Mouse (Mus musculus): ENCODE measurements around the gene Psip1. TPM values are rescaled to one million over a fixed set of nuclear protein-coding genes. Genes with fewer than 3 reads are reported as not detected.

Gene Psip1
- total and polyA plus RNA-seq, 3 experiments, result 54.0 to 161 (median 68.1) TPM

DNA sequence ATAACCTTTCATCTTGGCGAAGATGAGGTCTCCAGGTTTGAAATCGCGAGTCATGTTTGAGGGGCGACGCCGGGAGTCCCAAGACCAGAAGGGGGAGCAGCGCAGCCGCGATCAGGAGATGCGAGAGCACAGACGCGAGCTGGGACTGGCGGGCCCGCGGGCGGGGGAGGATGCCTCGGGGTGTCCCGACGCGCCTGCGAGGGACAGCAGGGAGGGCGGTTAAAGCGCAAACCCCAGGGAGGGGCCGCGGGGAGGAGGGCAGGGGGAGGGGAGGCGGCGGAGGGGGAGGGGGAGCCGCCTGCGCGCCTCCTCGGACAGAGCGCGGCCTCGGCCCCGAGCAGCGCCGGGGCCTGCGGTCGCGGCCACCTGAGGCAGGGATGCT, 533 bp downstream of the Psip1 start (continued):
- TF ChIP-seq CTCF (IDR thresholded peaks at IDR 0.05 in 2 of 3, conservative IDR thresholded peaks at IDR 0.05 in 1 of 3; ENCODE audit: control insufficient read depth in 1 of 3, insufficient read depth in 1 of 3, low read depth in 2 of 3, low read length in 3 of 3, poor library complexity in 1 of 3, severe bottlenecking in 1 of 3) (peak in 2 of 3 experiments; percentile 58 to 62; a peak in 4 of 6 replicates), ZC3H11A (IDR thresholded peaks at IDR 0.05; ENCODE audit: low read depth, low read length) (no peak), RAD21 (IDR thresholded peaks at IDR 0.05; ENCODE audit: low read depth, low read length) (peak; percentile 16), POLR2AphosphoS5 (IDR thresholded peaks at IDR 0.05; ENCODE audit: borderline replicate concordance, low read depth, low read length) (no peak), GABPA (IDR thresholded peaks at IDR 0.05; ENCODE audit: low read depth, low read length) (no peak), NELFE (IDR thresholded peaks at IDR 0.05; ENCODE audit: low read depth, low read length) (0 out of 2 replicates have a peak, but pooled peaks have one; percentile 24), SIN3A (IDR thresholded peaks at IDR 0.05; ENCODE audit: low read length) (0 out of 2 replicates have a peak, but pooled peaks have one; percentile 53), EP300 (IDR thresholded peaks at IDR 0.05; ENCODE audit: low read depth in 1 of 2, low read length in 2 of 2) (peak in 1 of 2 experiments; percentile 35; a peak in 1 of 4 replicates), MAX (IDR thresholded peaks at IDR 0.05; ENCODE audit: low read length) (no peak), NRF1 (IDR thresholded peaks at IDR 0.05; ENCODE audit: insufficient read depth, low read depth, low read length, poor library complexity, severe bottlenecking) (peak; percentile 48; the same call in 1 of the 2 replicates)

DNA sequence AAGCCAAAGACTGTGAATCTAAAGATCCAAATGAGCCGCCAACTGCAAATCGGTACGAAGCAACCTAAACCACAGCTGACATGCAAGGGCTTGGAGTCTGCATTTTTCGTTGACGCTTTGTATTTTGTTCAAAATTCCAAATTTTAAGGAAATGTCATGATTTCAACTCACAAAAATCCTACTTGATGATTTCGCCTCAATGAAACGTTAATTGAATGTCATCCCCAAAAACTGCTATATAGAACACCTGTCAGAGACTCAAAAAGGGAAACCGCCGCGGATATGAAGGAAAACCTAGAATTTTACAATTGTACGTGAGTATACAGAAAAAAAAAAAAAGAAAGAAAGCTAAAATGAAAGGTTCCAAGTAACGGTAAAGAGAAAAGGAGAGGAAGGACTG, 1.0 kb downstream of the Psip1 start:
- H3K4me1 ChIP-seq (ENCODE audit: control insufficient read depth in 1 of 2, insufficient read depth in 2 of 2, low read length in 2 of 2), result peaks cover 3 to 6% of the 10 kb centered on the region in 2 experiments

GRCm38 (mm10) chr4:83468208-83468607, 18.1 kb downstream of the Psip1 start:
- no peak overlapping the region for H3K27ac ChIP-seq (ENCODE audit: control insufficient read depth, low read depth, low read length)
- no peaks in the 10 kb centered on the region for H3K27me3 ChIP-seq (ENCODE audit: control insufficient read depth in 1 of 2, insufficient read depth in 2 of 2, low read length in 2 of 2)
- H3K4me3 ChIP-seq (ENCODE audit: control insufficient read depth in 1 of 2, insufficient read depth in 1 of 2, low read depth in 2 of 2, low read length in 2 of 2), result no peak overlapping the region
- peaks cover 41 to 48% of the 10 kb centered on the region in 2 experiments for H3K36me3 ChIP-seq (ENCODE audit: control insufficient read depth in 1 of 2, insufficient read depth in 2 of 2, low read length in 2 of 2)
- peaks cover 9 to 17% of the 10 kb centered on the region in 2 experiments for H3K4me1 ChIP-seq (ENCODE audit: control insufficient read depth in 1 of 2, insufficient read depth in 2 of 2, low read length in 2 of 2)
- no peak for DNase-seq (ENCODE audit: low read depth, low spot score)
- H3K79me2 ChIP-seq (ENCODE audit: control insufficient read depth, insufficient read depth, low read length, poor library complexity), result no peaks in the 10 kb centered on the region
- TF ChIP-seq HCFC1 (IDR thresholded peaks at IDR 0.05; ENCODE audit: low read depth, low read length) (no peak), MXI1 (IDR thresholded peaks at IDR 0.05; ENCODE audit: low read depth, low read length) (no peak)
- H3K9me3 ChIP-seq (replicated peaks; ENCODE audit: insufficient read depth, low read length), result no peaks in the 10 kb centered on the region
- H3K9ac ChIP-seq (ENCODE audit: control insufficient read depth, low read depth, low read length, poor library complexity, severe bottlenecking), result no peak overlapping the region

More for the DNA sequence above, 1.0 kb downstream of the Psip1 start:
- Histone ChIP-seq H3K79me2 (ENCODE audit: control insufficient read depth, insufficient read depth, low read length, poor library complexity) (peaks cover 28% of the 10 kb centered on the region), H3K36me3 (ENCODE audit: control insufficient read depth in 1 of 2, insufficient read depth in 2 of 2, low read length in 2 of 2) (peaks cover 17 to 22% of the 10 kb centered on the region in 2 experiments), H3K9ac (ENCODE audit: control insufficient read depth, low read depth, low read length, poor library complexity, severe bottlenecking) (peak overlapping the region; percentile 83), H3K27ac (ENCODE audit: control insufficient read depth, low read depth, low read length) (peak overlapping the region; percentile 63), H3K9me3 (replicated peaks; ENCODE audit: insufficient read depth, low read length) (no peaks in the 10 kb centered on the region), H3K4me3 (ENCODE audit: control insufficient read depth in 1 of 2, insufficient read depth in 1 of 2, low read depth in 2 of 2, low read length in 2 of 2) (peak overlapping the region; percentile 96), H3K27me3 (ENCODE audit: control insufficient read depth in 1 of 2, insufficient read depth in 2 of 2, low read length in 2 of 2) (no peaks in the 10 kb centered on the region)
- peak; percentile 23 for DNase-seq (ENCODE audit: low read depth, low spot score)
- TF ChIP-seq MAX (IDR thresholded peaks at IDR 0.05; ENCODE audit: low read length) (no peak), ZNF384 (IDR thresholded peaks at IDR 0.05; ENCODE audit: low read depth, low read length) (no peak), UBTF (IDR thresholded peaks at IDR 0.05; ENCODE audit: borderline replicate concordance, insufficient read depth, low read depth, low read length) (0 out of 2 replicates have a peak, but pooled peaks have one; percentile 57), CHD2 (IDR thresholded peaks at IDR 0.05; ENCODE audit: low read length) (no peak), ETS1 (IDR thresholded peaks at IDR 0.05; ENCODE audit: low read depth, low read length) (no peak), NELFE (IDR thresholded peaks at IDR 0.05; ENCODE audit: low read depth, low read length) (no peak), MYB (IDR thresholded peaks at IDR 0.05; ENCODE audit: low read depth, low read length) (no peak)

All from MEL (cell line).